Mouse (Mus musculus) myocyte (in vitro differentiated cells): ENCODE data around the gene Adgrg2.

Source experiments
- CEBPB ChIP-seq: IDR thresholded peaks from 2 replicates; pipeline ENCODE4 v1.6.1; 2011; ENCODE audit warnings: mild to moderate bottlenecking, moderate library complexity; ENCODE audit not compliant: poor library complexity, insufficient read depth, severe bottlenecking
- E2F4 ChIP-seq: IDR thresholded peaks from one replicate; pipeline ENCODE4 v1.6.1; 2011; ENCODE audit warnings: mild to moderate bottlenecking, control low read depth, moderate library complexity; ENCODE audit not compliant: insufficient read depth
- MAX ChIP-seq: IDR thresholded peaks from one replicate; pipeline ENCODE4 v1.6.1; 2011; ENCODE audit warnings: low read depth, mild to moderate bottlenecking, control low read depth
- MYOG ChIP-seq, 3 experiments: IDR thresholded peaks; one replicate each; pipeline ENCODE4 v1.6.1; 2011; ENCODE audit warnings: control low read depth in 2 of 3, low read depth in 2 of 3, mild to moderate bottlenecking in 2 of 3; ENCODE audit not compliant: insufficient read length in 2 of 3, control insufficient read depth in 1 of 3, insufficient read depth in 1 of 3
- POLR2A ChIP-seq: IDR thresholded peaks from one replicate; pipeline ENCODE4 v1.6.1; 2011; ENCODE audit warnings: low read depth, mild to moderate bottlenecking, control low read depth, moderate library complexity; ENCODE audit not compliant: insufficient read length
- POLR2AphosphoS2 ChIP-seq: IDR thresholded peaks from one replicate; pipeline ENCODE4 v1.6.1; 2011; ENCODE audit warnings: low read depth, control low read depth; ENCODE audit not compliant: insufficient read length
- TCF12 ChIP-seq: IDR thresholded peaks from one replicate; pipeline ENCODE4 v1.6.1; 2011; ENCODE audit warnings: mild to moderate bottlenecking, control low read depth; ENCODE audit not compliant: poor library complexity, insufficient read depth, severe bottlenecking
- USF1 ChIP-seq: IDR thresholded peaks from one replicate; pipeline ENCODE4 v1.6.1; 2011; ENCODE audit warnings: low read depth, mild to moderate bottlenecking, control low read depth, moderate library complexity

DNA sequence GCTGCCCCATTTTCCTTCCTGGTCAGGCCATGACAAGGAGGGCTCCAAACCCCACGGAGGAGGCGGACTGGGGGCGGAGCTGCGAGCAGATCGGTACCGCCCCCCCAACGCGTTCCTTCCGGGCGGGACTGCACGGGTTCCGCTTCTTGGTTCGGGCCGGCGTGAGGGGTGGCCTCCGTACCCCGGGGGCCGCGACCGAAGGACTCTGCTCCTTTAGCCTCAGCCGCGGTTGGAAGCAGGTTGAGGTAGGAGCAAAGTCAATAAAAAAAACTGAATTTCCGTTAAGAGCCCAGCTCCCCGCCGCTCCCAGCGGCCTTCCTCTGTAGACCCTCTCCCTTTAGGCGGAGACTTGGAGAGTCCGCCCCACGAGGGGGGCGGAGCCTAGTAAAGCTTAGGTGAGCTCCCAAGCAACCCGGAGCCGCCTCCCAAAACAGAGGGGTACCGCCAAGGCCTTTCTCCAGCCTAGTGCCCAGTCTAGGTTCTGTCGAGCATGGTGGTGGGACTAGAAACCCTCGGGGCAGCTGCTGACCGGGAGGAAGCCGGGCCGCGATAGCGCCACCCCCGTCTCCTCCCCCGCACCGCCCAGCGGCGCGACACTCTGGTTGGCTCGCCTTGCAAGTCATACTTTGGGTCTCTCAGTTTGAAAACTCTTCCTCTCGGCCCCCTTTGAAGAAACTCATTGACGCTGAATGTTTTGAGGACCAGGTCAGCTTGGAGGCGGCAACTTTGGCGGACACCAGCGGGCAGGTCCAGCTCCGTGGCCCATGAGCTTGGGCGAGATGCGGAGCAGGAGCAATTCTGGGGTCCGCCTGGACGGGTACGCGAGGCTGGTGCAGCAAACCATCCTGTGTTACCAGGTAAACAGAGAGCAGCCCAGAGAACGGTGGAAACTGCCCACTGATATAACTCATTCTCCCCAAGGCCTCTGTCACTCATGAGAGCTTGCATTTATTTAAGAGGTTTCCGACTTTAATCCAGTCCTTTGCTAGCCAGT, 111.9 kb downstream of the Adgrg2 start, which contains the start of gene Phka2:
- TF ChIP-seq MAX (no peak), MYOG (IDR thresholded peaks at IDR 0.05; ENCODE audit: control insufficient read depth in 1 of 3, insufficient read depth in 1 of 3, insufficient read length in 2 of 3, low read depth in 2 of 3) (peak in 1 of 3 experiments; percentile 8), USF1 (no peak), POLR2A (peak; percentile 38), POLR2AphosphoS2 (peak; percentile 2), E2F4 (no peak), TCF12 (no peak), CEBPB (no peak)
